Mouse (Mus musculus) C2C12 (cell line): ENCODE measurements around the gene Pet100. TPM values are rescaled to one million over a fixed set of nuclear protein-coding genes. Genes with fewer than 3 reads are reported as not detected.

Source experiments
- H3K27me3 ChIP-seq: one replicate; pipeline ENCODE4 v1.6.1; 2011; ENCODE audit not compliant: control insufficient read depth, insufficient read depth, insufficient read length
- H3K36me3 ChIP-seq: one replicate; pipeline ENCODE4 v1.6.1; 2011; ENCODE audit not compliant: control insufficient read depth, insufficient read depth
- H3K4me3 ChIP-seq: one replicate; pipeline ENCODE4 v1.5.1; 2011; ENCODE audit warnings: mild to moderate bottlenecking, control low read depth; ENCODE audit not compliant: poor library complexity, insufficient read depth, severe bottlenecking
- H3K79me2 ChIP-seq: one replicate; pipeline ENCODE4 v1.6.1; 2011; ENCODE audit not compliant: control insufficient read depth, insufficient read depth
- H3K79me3 ChIP-seq: one replicate; pipeline ENCODE4 v1.6.1; 2011; ENCODE audit warnings: low read depth, control low read depth
- H3ac ChIP-seq: one replicate; pipeline ENCODE3; 2011; ENCODE audit warnings: low read depth; ENCODE audit not compliant: control insufficient read depth, insufficient read length
- CEBPB ChIP-seq: IDR thresholded peaks from one replicate; pipeline ENCODE4 v1.6.1; 2011; ENCODE audit warnings: low read depth, mild to moderate bottlenecking, control low read depth, moderate library complexity
- CTCF ChIP-seq: IDR thresholded peaks from one replicate; pipeline ENCODE4 v1.5.1; 2011; ENCODE audit not compliant: control insufficient read depth, insufficient read depth, insufficient read length
- FOSL1 ChIP-seq: IDR thresholded peaks from one replicate; pipeline ENCODE4 v1.8.0; 2011; ENCODE audit warnings: mild to moderate bottlenecking, low read length; ENCODE audit not compliant: poor library complexity, insufficient read depth, severe bottlenecking
- MAX ChIP-seq: IDR thresholded peaks from one replicate; pipeline ENCODE4 v1.6.1; 2011; ENCODE audit warnings: mild to moderate bottlenecking, control low read depth
- MYOD1 ChIP-seq: IDR thresholded peaks from one replicate; pipeline ENCODE4 v1.6.1; 2011; ENCODE audit warnings: low read depth; ENCODE audit not compliant: control insufficient read depth, insufficient read length
- MYOG ChIP-seq: IDR thresholded peaks from one replicate; pipeline ENCODE4 v1.6.1; 2011; ENCODE audit not compliant: control insufficient read depth, insufficient read length; ENCODE audit errors: extremely low read depth
- USF1 ChIP-seq: IDR thresholded peaks from one replicate; pipeline ENCODE4 v1.6.1; 2011; ENCODE audit warnings: low read depth, mild to moderate bottlenecking, control low read depth, moderate library complexity
- polyA plus RNA-seq: library from polyadenylated mRNA; unstranded; fragments of >200 nt; fragmentation: generic; extraction: Trizol; gene quantifications from one replicate; pipeline ENCODE4 v1.2.1, GENCODE M21; 2012; ENCODE audit warnings: missing spikeins

Pet100 gene
- polyA plus RNA-seq, 1 experiment: 55.4 TPM

GRCm38 (mm10) chr8:3671980-3672491, 50.7 kb downstream of the Pet100 start, which contains the start of gene Fcor:
Gene Fcor (minus strand): TSS chr8:3672362.
- H3K79me3 ChIP-seq: peaks cover 6% of the 10 kb centered on the region
- H3K79me2 ChIP-seq: peaks cover 7% of the 10 kb centered on the region
- TF ChIP-seq FOSL1 (no peak), USF1 (no peak), CTCF (peak; percentile 90)
- no peaks in the 10 kb centered on the region for H3K36me3 ChIP-seq
- peak within 1 kb of the TSS; percentile 61 for H3ac ChIP-seq
- H3K27me3 ChIP-seq: peaks cover 11% of the 10 kb centered on the region
- no peak within 1 kb of the TSS for H3K4me3 ChIP-seq

GRCm38 (mm10) chr8:3674671-3675070, 53.3 kb downstream of the Pet100 start:
- H3K4me3 ChIP-seq: no peak overlapping the region
- no peak for TF ChIP-seq MYOD1
- TF ChIP-seq CTCF: no peak
- no peak for TF ChIP-seq USF1
- no peak for TF ChIP-seq CEBPB
- no peak for TF ChIP-seq MYOG
- no peak for TF ChIP-seq FOSL1
- TF ChIP-seq MAX: no peak
- peaks cover 26% of the 10 kb centered on the region for H3K79me3 ChIP-seq
- H3ac ChIP-seq: no peak overlapping the region
- peaks cover 12% of the 10 kb centered on the region for H3K36me3 ChIP-seq
- H3K27me3 ChIP-seq: no peaks in the 10 kb centered on the region
- peaks cover 34% of the 10 kb centered on the region for H3K79me2 ChIP-seq

Other genes with a start within 250 kb of the Pet100 start
- gene Arhgef18, start 228.5 kb upstream of the Pet100 start, polyA plus RNA-seq: 18.4 TPM
- 1.5 TPM for gene Pex11g, start 153.9 kb upstream of the Pet100 start, polyA plus RNA-seq
- gene Tex45, start 150.7 kb upstream of the Pet100 start, polyA plus RNA-seq: not detected
- gene Zfp358, start 128.4 kb upstream of the Pet100 start, polyA plus RNA-seq: 30.6 TPM
- 38.7 TPM for gene Mcoln1, start 121.1 kb upstream of the Pet100 start, polyA plus RNA-seq
- 18.6 TPM for gene Pnpla6, start 106.2 kb upstream of the Pet100 start, polyA plus RNA-seq
- not detected for gene C330021F23Rik, start 53.6 kb upstream of the Pet100 start, polyA plus RNA-seq
- 0.19 TPM for gene Camsap3, start 34.3 kb upstream of the Pet100 start, polyA plus RNA-seq
- gene Xab2, start 232 bp upstream of the Pet100 start, polyA plus RNA-seq: 38.2 TPM
- 0.70 TPM for gene Pcp2, start 4.0 kb downstream of the Pet100 start, polyA plus RNA-seq
- gene Stxbp2, start 9.4 kb downstream of the Pet100 start, polyA plus RNA-seq: 8.9 TPM
- not detected for gene Retn, start 34.2 kb downstream of the Pet100 start, polyA plus RNA-seq
- not detected for gene Mcemp1, start 44.2 kb downstream of the Pet100 start, polyA plus RNA-seq
- gene Fcor, start 50.8 kb downstream of the Pet100 start, polyA plus RNA-seq: 0.95 TPM
- 36.7 TPM for gene Trappc5, start 54.8 kb downstream of the Pet100 start, polyA plus RNA-seq
- gene Fcer2a, start 72.6 kb downstream of the Pet100 start, polyA plus RNA-seq: 0.01 TPM
- gene Clec4g, start 99.1 kb downstream of the Pet100 start, polyA plus RNA-seq: not detected
- not detected for gene Cd209a, start 127.4 kb downstream of the Pet100 start, polyA plus RNA-seq
- not detected for gene Cd209e, start 232.8 kb downstream of the Pet100 start, polyA plus RNA-seq